8 mouse cellular contexts compared by ENCODE assay signal in genomic region chr16:30144818-30145464, GRCm38 (mm10).
DNase-seq lines count a peak whose midpoint lies in the region; ATAC-seq and TF ChIP-seq lines count a peak whose summit lies in the region.

No protein-coding gene starts in this region.

- no peaks in the 10 kb centered on the region for H3K36me3 ChIP-seq in heart, embryonic 13.5 days
- H3K36me3 ChIP-seq in G1E (replicated peaks) = no peaks in the 10 kb centered on the region
- H3K36me3 ChIP-seq in hindbrain, embryonic 10.5 days = no peaks in the 10 kb centered on the region

- H3K4me2 ChIP-seq in heart, embryonic 13.5 days = peak overlapping the region; percentile 66

- H3K4me3 ChIP-seq in heart, embryonic 13.5 days = peak overlapping the region; percentile 33
- H3K4me3 ChIP-seq in G1E (ENCODE audit: low read depth, low read length) = peak overlapping the region; percentile 65; the same call in 1 of the 2 replicates
- peak overlapping the region; percentile 36; the same call in 1 of the 2 replicates for H3K4me3 ChIP-seq in hindbrain, embryonic 10.5 days

- peaks cover 14% of the 10 kb centered on the region for H3K4me1 ChIP-seq in heart, embryonic 13.5 days
- H3K4me1 ChIP-seq in G1E (ENCODE audit: insufficient read depth, low read depth, low read length) = peaks cover 66% of the 10 kb centered on the region
- peaks cover 19% of the 10 kb centered on the region for H3K4me1 ChIP-seq in hindbrain, embryonic 10.5 days (replicated peaks)

- DNase-seq in heart, adult 8-10 months (ENCODE audit: low spot score) = no peak
- DNase-seq in G1E (ENCODE audit: low spot score) = peak; percentile 49
- DNase-seq in hindbrain, embryonic 10.5 days (ENCODE audit: low spot score) = no peak
- no peak for DNase-seq in adrenal gland, adult 18-20 months (ENCODE audit: low spot score in 2 of 2)
- DNase-seq in frontal cortex, postnatal 10 days (ENCODE audit: low spot score in 2 of 2) = no peak
- DNase-seq in urinary bladder, postnatal 4 days (ENCODE audit: low spot score in 2 of 2) = no peak

- H3K9ac ChIP-seq in heart, embryonic 13.5 days = peak overlapping the region; percentile 65

- H3K27ac ChIP-seq in heart, embryonic 13.5 days (replicated peaks) = no peak overlapping the region
- H3K27ac ChIP-seq in hindbrain, embryonic 10.5 days = no peak overlapping the region

- peaks cover 3% of the 10 kb centered on the region; the same call in 1 of the 2 replicates for H3K9me3 ChIP-seq in heart, embryonic 13.5 days
- no peaks in the 10 kb centered on the region for H3K9me3 ChIP-seq in G1E (replicated peaks)
- 0 out of 2 replicates have a peak, but pooled peaks cover 7% of the 10 kb centered on the region for H3K9me3 ChIP-seq in hindbrain, embryonic 10.5 days

- ATAC-seq in heart, embryonic 13.5 days (ENCODE audit: extremely low read depth, insufficient number of reproducible peaks, low FRiP score, low TSS enrichment) = no peak
- ATAC-seq in G1E (ENCODE audit: extremely low read depth, insufficient number of reproducible peaks, low FRiP score, poor library complexity, severe bottlenecking) = peak; percentile 55
- peak; percentile 33; the same call in 1 of the 2 replicates for ATAC-seq in megakaryocyte progenitor cell, adult 5-6 weeks (replicated peaks; ENCODE audit: poor library complexity)

- H3K27me3 ChIP-seq in heart, embryonic 13.5 days (replicated peaks) = peaks cover 30% of the 10 kb centered on the region
- H3K27me3 ChIP-seq in G1E (ENCODE audit: insufficient read depth, low read length) = no peaks in the 10 kb centered on the region
- peaks cover 99% of the 10 kb centered on the region for H3K27me3 ChIP-seq in hindbrain, embryonic 10.5 days (ENCODE audit: insufficient read depth, poor library complexity, severe bottlenecking)

- TF ChIP-seq CTCF in G1E (IDR thresholded peaks at IDR 0.05; ENCODE audit: low read depth, low read length) = no peak

- 11% methylated on average over 13 of the region's 13 CpGs for WGBS in heart, embryonic 13.5 days
- 21% methylated on average over 13 of the region's 13 CpGs for WGBS in hindbrain, embryonic 10.5 days
